Mouse (Mus musculus): Measurements from ENCODE around the gene Slc27a3.

DNA sequence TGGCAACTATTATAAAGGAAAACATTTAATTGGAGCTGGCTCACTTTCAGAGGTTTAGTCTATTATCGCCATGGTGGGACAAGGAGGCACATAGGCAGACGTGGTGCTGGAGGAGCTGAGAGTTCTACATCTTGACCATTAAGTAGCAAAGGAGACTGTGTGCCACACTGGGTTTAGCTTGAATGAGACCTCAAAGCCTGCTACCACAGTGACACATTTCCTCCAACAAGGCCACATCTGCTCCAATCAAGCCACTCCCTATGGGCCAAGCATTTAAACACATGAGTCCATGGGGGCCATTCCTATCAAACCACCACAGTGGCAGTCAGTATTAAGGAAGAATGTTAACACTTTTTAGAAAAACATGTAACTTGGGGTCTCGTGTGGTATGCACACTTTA, 51.5 kb downstream of the Slc27a3 start:
- no peak for TF ChIP-seq CTCF (IDR thresholded peaks at IDR 0.05)
- no peak for TF ChIP-seq EP300 (IDR thresholded peaks at IDR 0.05; ENCODE audit: insufficient read depth, low read depth, low read length)
